Mouse (Mus musculus) A20 (cell line): Measurements from ENCODE around the gene Zfp689.
A peak's percentile ranks its signal among the peaks of the same experiment; 100 is the strongest.
"Not testable (repeated sequence)": the region's sequence is repeated elsewhere in the genome, so short reads cannot be mapped to it uniquely, and the experiment has no call there.

Experiments
- DNase-seq: peaks from one replicate; pipeline ENCODE4 v3.0.0-alpha.2; 2011; ENCODE audit warnings: low read depth, low spot score

Gene Zfp689

DNA sequence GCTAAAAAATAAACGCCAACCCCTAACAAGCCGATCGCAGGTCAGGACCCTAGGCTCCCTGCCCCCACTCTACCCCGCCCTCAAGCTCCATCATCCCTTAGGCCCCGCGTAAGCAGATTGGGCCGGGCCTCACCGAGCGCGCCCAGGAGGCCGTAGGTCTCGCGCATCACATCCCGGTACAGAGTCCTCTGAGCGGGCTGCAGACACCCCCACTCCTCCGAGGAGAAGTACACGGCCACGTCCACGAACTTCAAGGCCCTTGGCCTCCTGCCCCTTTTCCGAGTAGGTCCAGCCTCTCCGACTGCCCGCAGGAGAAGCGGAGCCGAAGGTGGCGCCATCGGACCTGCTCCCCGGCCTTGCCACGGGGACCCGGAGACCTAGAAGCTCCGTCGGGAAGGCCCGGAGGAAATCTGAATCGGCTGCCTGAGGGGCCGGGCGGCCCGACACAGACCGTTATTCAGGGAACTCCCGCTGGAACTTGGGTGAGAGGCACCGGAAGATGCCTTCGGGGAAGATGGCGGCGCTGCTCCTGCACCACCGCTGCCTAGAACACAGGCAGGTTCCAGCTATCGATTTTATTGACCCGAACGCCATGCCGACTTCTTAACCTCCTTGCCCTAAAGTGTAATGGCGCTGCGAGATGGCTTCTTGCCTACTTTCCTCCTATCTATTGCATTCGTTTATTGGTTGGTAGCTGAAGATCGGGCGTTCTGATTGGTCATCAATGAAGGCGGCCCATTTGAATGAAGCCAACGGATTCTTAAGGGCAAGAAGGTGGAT is at the start of gene Zfp689:
Zfp689 (minus strand) TSS at position 638 of the 780 bp plus-strand sequence.
- DNase-seq, result peak; percentile 97

DNA sequence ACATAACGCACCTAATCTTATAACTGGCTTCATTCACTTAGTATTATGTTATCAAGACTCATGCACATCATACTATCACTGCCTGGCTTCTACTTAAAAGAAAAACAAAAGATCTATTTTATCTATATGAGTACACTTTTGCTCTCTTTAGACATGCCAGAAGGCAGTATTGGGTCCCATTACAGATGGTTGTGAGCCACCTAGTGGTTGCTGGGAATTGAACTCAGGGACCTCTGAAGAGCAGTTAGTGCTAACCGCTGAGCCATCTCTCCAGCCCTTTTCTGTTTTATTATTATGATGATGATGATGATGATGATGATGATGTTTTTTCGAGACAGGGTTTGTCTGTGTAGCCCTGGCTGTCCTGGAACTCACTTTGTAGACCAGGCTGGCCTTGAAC is 49.4 kb upstream of the Zfp689 start:
- DNase-seq, result peak; percentile 70

DNA sequence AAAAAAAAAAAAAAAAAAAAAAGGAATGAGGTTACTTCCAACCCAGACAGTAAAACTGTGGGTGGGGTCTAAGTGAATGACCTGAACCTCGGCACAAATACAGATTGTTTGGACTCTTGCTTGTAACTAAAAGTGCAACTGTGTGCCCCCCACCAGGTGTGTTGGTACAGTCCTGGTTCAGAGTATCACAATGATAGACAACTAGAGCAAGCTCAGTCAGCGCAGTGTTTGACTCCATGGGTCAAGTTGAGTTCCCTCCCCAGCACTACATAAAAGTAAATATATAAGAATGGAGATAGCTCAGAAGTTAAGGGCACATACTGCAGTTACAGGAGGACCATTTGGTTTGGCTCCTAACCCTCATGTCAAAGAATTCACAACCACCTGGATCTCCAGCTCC is 48.4 kb upstream of the Zfp689 start:
- DNase-seq, result no peak

DNA sequence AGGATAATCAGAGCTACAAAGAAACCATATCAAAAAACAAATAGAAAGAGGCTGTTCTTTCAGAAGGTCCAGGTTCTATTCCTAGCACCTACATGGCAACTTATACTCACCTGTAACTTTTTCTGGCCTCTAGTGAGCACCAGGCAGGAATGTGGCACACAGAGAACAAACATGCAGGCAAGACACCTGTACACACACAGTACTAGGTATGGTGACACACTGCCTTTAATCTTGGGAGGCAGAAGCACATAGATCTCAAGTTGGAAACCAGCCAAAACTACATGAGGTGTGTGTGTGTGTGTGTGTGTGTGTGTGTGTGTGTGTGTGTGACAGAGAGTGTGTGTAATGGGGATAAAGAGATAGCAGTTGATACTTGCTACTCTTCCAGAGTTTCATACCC is 45.7 kb upstream of the Zfp689 start:
- no peak for DNase-seq

DNA sequence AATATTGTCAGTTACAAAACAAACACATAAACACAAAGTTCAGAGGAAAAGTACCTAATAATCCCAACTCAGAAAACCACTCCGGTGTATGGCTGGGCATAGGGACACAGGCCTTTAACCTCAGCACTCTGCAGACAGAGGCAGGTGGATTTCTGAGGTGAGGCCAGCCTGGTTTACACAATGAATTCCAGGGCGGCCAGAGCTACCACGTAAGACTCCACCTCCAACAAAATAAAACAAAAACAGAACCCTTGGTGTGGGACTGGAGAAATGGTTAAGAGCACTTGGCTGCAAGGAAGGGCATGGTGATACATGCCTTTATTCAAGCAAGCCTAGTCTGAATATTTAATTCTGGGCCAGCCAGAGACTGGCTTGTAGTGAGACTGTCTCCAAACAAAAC is 42.9 kb upstream of the Zfp689 start:
- DNase-seq, result no peak

DNA sequence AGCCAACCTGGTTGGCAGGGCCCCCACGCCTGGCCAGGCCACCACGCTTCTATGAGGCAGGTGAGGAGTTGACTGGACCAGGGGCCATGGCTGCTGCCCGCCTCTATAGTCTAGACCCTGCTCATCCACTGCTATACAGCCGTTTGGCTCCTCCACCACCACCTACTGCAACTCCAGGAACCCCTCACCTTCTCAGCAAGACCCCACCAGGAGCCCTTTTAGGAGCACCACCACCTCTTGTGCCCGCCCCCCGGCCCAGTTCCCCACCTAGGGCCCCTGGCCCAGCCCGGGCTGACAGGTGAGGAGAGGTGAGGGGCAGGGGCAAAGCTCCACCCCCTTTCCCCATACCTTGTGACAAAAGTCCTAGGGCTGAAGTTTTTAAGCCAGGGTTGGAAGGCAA is 41.0 kb upstream of the Zfp689 start:
- no peak for DNase-seq

DNA sequence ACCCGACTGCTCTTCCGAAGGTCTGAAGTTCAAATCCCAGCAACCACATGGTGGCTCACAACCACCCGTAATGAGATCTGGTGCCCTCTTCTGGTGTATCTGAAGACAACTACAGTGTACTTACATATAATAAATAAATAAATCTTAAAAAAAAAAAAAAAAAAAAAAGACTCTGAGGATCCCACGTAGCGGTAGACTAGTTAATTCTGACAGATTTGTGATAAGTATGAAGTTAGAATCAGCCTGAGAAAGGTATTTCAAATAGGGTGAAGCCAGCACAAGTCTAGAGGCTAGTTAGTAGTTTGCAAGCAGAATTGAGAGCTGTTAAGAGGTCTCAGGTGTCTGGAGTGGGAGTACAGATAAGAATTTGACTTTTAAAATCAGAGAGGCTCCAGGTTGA is 39.4 kb upstream of the Zfp689 start:
- DNase-seq, result not testable (repeated sequence)

DNA sequence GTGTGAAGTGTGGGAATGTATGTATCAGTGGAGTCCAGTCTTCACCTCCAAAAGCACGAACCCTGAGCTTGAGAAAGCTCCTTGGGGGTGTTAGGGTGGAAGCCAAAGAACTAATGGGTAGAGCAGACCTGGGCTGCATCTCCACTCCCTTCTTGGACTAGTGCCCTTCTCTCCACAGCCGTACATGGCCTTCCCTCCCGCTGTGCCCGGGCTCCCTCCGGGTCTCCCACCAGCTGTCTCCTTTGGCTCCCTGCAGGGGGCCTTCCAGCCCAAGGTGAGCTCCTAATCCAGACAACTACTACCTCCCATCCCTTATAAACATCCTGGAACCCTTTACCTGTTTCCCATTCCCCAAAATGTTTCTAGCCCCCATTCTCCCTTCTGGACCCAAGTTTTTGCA is 36.5 kb upstream of the Zfp689 start:
- DNase-seq, result no peak

DNA sequence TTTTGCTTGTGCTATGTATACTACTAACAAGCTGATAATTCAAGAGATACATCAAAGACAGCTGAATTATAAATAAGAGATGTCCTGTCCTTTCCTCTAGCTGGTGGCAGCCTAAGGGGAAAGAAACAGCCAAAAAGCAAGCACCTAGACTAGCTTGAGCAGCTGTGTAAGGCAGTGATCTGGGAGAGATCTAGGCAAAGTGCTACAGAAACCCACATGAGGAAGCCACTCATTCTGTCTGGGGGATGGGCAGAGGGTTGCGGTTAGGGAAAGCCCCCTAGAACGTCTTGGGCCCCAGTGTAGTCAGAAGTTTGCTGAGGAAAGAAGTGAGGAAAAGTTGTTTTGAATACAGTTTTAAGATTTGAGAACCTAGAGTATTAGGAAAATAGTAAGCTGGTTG is 31.4 kb upstream of the Zfp689 start:
- peak; percentile 92 for DNase-seq

DNA sequence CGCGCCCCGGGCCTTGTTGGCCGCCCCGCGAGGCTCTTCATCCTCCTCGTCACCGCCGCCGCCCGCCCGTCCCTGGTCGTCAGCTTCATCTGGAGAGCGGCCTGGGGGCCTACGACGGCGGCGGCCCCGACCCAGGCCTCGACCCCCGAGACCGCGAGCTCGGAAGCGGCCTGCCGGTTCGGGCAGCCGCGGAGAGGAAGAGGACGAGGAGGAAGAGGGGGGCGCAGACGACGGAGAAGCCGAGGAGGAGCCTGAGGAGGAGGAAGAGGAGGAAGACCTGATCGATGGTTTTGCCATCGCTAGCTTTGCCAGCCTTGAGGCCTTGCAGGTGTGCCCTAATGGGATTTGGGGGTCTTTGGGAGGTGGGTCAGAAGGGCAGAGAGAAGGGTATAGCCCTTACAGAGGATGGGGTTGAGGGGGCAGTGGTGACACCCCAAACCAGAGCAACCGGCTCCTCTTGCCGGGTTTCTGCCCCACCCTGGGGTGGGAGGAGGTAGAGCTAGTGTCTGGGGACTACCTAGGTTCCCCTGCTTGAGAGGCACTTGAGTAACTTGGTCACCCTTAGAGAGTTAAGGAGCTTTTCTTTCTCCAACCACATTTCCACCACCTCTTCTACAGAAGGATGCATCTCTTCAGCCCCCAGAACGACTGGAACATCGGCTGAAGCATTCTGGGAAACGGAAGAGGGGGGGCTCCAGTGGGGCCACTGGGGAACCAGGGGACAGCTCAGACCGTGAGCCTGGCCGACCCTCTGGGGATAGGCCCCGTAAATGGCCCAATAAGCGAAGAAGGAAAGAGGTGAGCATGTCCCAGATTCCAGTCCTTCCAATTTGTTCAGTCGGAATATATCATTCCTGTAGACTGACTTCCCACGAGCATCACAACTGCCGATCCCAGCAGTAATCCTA is 30.6 kb upstream of the Zfp689 start:
- peak; percentile 68 for DNase-seq

DNA sequence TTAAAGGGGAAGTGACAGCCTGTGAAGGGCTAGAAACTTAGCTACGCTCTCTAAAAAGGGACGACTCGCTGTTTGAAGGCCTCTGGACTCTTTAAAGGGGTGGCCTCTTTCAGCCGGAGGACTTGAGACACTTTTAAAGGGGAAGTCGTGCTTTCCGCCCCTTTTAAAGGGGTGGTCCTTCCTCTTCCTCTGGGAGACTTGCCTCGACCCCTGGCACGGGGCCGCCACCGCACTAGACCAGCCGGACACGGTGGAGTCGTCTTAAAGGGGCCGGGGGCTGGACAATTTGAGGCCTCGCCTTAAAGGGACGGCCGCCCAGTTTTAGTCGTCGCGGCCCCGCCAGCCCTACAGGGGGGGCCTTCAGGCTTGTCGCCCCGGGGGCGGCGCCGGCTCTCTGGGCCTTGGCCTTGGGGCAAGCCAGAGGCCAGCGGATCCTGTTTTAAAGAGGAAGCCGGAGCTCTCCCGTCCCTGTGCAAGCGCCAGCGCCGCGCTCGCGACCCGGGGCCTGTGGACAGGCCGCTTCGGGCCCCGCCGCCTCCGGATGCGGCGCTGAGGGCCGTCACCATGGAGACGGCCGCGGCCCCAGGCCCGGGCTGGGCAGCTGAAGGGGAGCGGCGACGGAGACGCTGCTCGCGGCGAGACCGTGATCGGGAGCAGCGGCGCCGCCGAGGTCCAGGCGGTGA is 29.8 kb upstream of the Zfp689 start, which contains the start of gene Fbrs:
Fbrs (plus strand) TSS at position 565 of the 683 bp plus-strand sequence.
- DNase-seq, result peak; percentile 96

DNA sequence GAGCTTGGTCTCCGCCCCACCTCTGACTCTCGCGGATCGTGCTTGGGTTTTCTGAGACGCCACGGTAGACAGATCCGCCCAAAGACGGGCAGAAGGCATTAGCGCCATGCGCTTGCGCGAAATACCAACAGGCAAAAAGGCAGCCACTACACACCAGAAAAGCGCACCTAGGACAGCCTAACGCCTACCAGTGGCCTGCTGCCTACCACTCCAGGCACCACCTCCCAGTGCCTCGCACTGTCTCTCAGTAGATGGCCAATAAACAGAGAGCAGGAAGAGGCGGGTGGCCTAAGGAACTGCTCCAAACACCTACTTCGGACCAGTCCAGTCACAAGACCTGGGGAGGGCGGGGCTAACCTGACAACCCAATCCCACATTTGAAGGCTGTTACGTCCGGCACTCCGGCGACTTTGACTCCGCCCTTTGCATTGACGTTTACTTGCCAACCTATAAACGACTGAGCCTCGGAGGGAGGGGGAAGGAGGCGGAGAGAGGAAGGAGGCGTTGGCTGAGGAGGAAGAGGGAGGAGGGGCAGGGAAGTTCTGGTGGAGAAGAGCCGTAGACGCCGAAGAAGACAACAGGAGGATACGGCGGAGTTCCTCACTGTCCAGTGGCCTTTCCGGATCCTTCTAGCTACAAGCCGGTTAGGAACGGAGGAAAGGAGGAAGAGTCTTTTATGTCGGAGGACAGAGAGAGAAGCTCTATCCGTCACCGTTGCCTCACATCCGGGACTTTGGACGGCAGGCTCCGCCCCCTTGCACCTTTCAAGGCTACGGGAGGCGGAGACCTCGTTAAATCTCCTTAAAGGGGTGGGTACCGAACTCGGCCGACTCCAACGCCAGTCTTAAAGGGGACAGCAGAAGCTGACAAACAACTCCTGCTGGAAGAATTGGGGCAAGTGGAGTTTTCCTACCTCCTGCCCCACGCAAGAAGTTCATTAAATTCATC is 29.0 kb upstream of the Zfp689 start:
- DNase-seq, result peak; percentile 100

DNA sequence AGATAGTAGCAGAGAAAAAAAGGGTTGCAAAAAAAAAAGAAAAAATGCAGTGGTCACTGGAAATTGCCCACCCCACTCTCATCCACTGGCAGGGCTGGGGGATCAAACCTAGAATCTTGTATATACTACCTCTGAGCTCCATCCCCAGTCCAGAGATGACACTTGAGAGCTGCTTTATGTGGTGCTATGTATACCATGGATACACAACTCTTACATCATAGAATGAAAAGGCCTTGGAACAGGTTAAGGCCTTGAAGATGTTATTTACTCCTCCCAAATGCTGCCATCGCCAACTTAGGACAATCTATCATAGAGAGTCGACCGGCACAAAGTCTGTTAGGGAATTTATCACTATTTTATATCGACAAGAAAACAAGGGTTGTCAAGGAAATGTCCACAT is 27.9 kb upstream of the Zfp689 start:
- no peak for DNase-seq

DNA sequence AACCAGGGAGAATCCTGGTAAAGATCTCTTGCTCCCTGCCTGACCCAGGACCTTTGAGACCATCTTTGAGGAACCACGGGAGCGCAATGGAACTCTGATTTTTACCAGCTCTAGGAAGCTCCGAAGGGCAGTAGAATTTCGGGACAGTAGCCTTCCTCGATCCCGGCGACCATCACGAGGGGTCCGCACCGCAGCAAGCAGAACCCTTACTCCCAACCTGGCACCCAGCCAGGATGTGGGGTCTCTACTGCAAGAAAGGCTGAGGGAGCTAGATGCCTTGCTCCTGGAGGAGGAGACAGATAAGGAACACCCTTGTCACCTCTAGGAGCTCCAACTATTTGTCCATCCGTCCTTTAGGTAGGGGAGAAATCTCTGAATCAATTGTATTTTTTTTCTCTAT is 27.4 kb upstream of the Zfp689 start:
- DNase-seq, result no peak

DNA sequence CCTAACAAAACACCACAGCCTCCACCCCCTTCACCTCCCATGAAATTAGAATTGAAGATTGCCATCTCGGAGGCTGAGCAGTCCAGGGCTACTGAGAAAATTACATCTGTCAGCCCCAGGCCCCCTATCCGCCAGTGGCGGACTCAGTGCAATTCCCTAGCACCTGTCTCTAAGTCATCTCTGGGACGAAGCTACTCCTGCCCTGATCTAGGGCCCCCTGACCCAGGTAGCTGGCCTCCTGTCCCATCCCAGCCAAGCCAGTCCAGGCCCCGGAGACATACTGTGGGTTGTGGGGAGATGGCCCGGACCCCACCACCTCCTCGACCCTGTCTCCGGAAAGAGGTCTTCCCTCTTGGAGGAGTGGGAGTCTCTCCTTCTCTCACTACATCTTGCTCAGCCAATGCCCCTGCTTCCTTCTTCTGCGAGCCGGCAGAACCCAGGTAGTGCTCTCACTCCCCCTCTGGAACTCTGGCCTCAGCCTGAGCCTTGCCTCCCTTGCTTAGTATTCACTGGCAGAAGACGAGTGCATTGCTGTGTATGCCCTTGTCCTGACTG is 26.3 kb upstream of the Zfp689 start:
- no peak for DNase-seq

DNA sequence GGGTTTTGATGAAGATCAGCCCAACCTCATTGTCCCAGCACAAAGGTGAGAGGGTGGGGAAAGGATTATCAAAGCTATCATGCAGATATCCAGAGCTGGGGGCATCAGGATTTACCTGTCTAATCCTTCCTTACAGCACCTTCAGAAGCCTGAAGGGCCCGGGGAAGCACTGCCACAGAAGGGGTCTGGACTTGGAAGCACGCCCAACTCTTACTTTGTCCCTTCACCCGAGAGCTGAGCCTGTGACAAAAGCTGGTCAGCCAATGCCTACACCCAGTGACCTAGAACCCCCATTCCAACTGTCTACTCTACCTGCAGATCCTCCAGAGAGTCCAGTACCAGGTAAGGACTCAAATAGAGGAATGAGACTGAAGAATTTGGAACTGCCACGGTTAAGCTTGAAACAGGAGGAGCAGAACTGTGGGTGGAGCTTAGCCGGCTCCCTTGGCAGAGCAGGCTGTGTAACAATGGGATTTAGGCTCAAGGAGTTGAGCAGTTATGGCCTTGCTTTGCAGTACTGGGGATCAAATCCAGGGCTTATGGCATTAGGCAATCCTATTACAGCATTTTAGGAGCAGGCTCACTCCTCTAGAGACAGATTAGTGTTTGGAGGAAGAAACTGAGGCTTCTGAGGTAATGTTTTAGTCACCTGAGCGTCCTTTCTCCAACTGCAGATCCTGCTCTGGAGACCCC is 25.6 kb upstream of the Zfp689 start:
- no peak for DNase-seq

DNA sequence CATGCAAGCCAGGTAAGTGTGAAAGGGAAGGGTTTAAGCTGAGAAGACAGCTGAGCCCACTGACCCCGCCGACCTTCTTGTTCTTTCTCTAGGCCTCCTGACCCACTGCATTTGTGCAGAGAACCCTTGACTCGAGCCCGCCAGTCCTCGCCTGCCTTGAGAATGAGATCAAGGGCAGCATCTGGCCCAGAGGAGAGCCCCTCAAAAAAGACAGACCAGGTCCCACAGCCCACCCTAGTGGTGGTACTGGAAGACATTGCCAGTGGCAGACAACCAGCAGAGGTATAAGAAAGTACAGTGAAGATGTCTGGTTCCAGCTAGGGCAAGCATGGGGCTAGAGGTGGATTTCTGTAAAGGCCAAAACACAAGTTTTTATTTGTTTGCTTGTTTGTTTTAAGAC is 24.7 kb upstream of the Zfp689 start:
- peak; percentile 48 for DNase-seq

DNA sequence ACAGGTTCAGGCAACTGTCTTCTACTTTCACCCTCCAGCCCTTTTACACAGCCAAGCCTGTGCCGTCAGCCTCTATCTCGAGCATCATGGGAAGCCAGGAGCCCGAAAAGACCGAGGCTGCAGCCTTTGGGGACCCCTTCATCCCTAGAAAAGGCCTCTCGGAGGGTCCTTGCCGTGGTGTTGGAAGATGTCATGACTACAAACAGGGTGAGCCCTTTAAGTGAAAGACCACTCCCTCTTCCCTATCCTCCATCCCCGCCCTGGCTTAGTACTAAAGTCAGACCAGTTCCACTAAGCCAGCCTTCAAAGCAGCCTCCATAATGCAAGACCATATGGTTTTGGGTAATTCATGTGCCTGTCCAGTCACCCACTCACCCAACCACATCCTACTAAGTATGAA is 23.1 kb upstream of the Zfp689 start:
- DNase-seq, result no peak

DNA sequence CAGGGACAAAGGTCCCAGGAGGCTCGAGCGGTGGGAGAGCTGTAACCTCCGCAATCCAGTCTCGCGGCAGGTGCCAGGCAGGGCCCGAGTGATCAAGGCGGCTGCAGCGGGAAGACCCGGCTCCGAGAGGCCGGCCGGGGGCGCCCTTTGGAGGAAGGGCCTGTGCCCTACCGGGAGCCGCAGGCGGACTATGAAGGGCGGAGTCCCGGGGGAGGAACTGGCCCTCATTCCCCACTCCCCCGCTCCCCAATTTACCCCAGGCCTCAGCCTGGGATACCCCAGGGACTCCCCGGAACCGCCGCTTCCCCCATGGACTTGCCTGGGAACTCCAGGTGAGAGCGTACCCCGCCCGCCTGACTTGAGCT is 22.7 kb upstream of the Zfp689 start:
- DNase-seq, result peak; percentile 74
